Mouse (Mus musculus) heart, postnatal 36 days (tissue): Measurements from ENCODE around the gene Stip1. TPM values are rescaled to one million over a fixed set of nuclear protein-coding genes. Genes with fewer than 3 reads are reported as not detected.
A peak's percentile ranks its signal among the peaks of the same experiment; 100 is the strongest.
"Not testable (repeated sequence)": the region's sequence is repeated elsewhere in the genome, so short reads cannot be mapped to it uniquely, and the experiment has no call there.

Experiments used
- DNase-seq, 2 experiments: peaks; one replicate each; pipeline ENCODE4 v3.0.0; 2021 to 2022
- intact Hi-C: fragments of 180-260 bp; cut with DNase I; formaldehyde crosslinking; loops from one replicate; pipeline ENCODE4 v1.15.1; 2025
- total RNA-seq, 2 experiments: library from RNA; stranded (reverse); gene quantifications; 2 replicates each; pipeline ENCODE4 v1.2.3; 2021

Gene Stip1
- total RNA-seq, 2 experiments from 2014 or later, result 98.7 to 126 TPM

- no peak for DNase-seq
Observed at GRCm38 (mm10) chr19:7018546-7018945, 21.2 kb downstream of the Stip1 start.

GRCm38 (mm10) chr19:7017541-7018457 lies 22.0 kb downstream of the Stip1 start:
- DNase-seq, result no peak
- intact Hi-C loops, result no loop called here

More at GRCm38 (mm10) chr19:7018546-7018945, 21.2 kb downstream of the Stip1 start:
- intact Hi-C loops, result no loop called here

- intact Hi-C loops, result no loop called here
- no peak for DNase-seq
Observed at GRCm38 (mm10) chr19:7014481-7015135, 25.2 kb downstream of the Stip1 start.

- intact Hi-C loops, result no loop called here
- no peak for DNase-seq
Observed at GRCm38 (mm10) chr19:7013984-7014383, 25.8 kb downstream of the Stip1 start.

- no peak for DNase-seq
- intact Hi-C loops, result no loop called here
Observed at GRCm38 (mm10) chr19:7012426-7012825, 27.3 kb downstream of the Stip1 start.

- intact Hi-C loops, result no loop called here
- DNase-seq, result no peak
Observed at GRCm38 (mm10) chr19:7006892-7007593, 32.7 kb downstream of the Stip1 start.

- no peak for DNase-seq
- intact Hi-C loops, result loop anchor here (5.0 kb wide), 1 partner anchor 38 kb away; the partner anchor contains the start of gene Stip1
Observed at GRCm38 (mm10) chr19:6999360-7000063, 40.3 kb downstream of the Stip1 start.

GRCm38 (mm10) chr19:6997721-6998290 lies 42.0 kb downstream of the Stip1 start:
- no peak for DNase-seq
- intact Hi-C loops, result loop anchor here (5.0 kb wide), 1 partner anchor 39 kb away; the partner anchor contains the start of gene Stip1

GRCm38 (mm10) chr19:6996006-6996405 lies 43.8 kb downstream of the Stip1 start, which contains the start of the genes Nudt22 and Trpt1:
Gene Nudt22, minus strand, starts transcription at chr19:6996117.
Gene Trpt1, plus strand, starts transcription at chr19:6996131.
- intact Hi-C loops, result loop anchor here (5.0 kb wide), 1 partner anchor 41 kb away; the partner anchor contains the start of gene Stip1
- DNase-seq, result peak; percentile 88 to 89

GRCm38 (mm10) chr19:6995255-6995991 lies 44.3 kb downstream of the Stip1 start:
- no peak for DNase-seq
- intact Hi-C loops, result loop anchor here (5.0 kb wide), 1 partner anchor 42 kb away; the partner anchor contains the start of gene Stip1

GRCm38 (mm10) chr19:6994489-6994888 lies 45.3 kb downstream of the Stip1 start:
- no peak for DNase-seq
- intact Hi-C loops, result no loop called here

GRCm38 (mm10) chr19:6994002-6994401 lies 45.8 kb downstream of the Stip1 start:
- no peak for DNase-seq
- intact Hi-C loops, result no loop called here

- DNase-seq, result no peak
- intact Hi-C loops, result no loop called here
Observed at GRCm38 (mm10) chr19:6993011-6993770, 46.6 kb downstream of the Stip1 start.

- DNase-seq, result peak; percentile 92
- intact Hi-C loops, result loop anchor here (1.0 kb wide), 1 partner anchor 12 kb away; the partner anchor contains the start of gene Fkbp2
Observed at GRCm38 (mm10) chr19:6992011-6992858, 47.5 kb downstream of the Stip1 start, which contains the start of gene Dnajc4. Gene Dnajc4, minus strand, starts transcription at chr19:6992572.

GRCm38 (mm10) chr19:6991166-6991565 lies 48.6 kb downstream of the Stip1 start:
- DNase-seq, intact Hi-C loops: not testable (repeated sequence)

GRCm38 (mm10) chr19:6990712-6991111 lies 49.1 kb downstream of the Stip1 start:
- DNase-seq, result no peak
- intact Hi-C loops, result no loop called here

- DNase-seq, result no peak
- intact Hi-C loops, result no loop called here
Observed at GRCm38 (mm10) chr19:6989251-6989650, 50.5 kb downstream of the Stip1 start.
